Comparison of ENCODE assay signal across 19 mouse cellular contexts in genomic region chr17:48010283-48010682, GRCm38 (mm10). TPM values are rescaled to one million over a fixed set of nuclear protein-coding genes. Genes with fewer than 3 reads are reported as not detected.
DNase-seq lines count a peak whose midpoint lies in the region; ATAC-seq lines count a peak whose summit lies in the region.
"Had no signal": no experiment of that assay in that cellular context is flagged by ENCODE, and none has a peak within 500 bp of the region (broad histone marks: within the 10 kb centered on the region; RNA-seq: fewer than 3 reads in every experiment).

No protein-coding gene starts in this region.

- peak overlapping the region; percentile 18; the same call in 1 of the 2 replicates for H3K4me2 ChIP-seq in heart, embryonic 13.5 days
- H3K4me2 ChIP-seq in midbrain, embryonic 11.5 days = no peak overlapping the region
- H3K4me2 ChIP-seq in midbrain, embryonic 15.5 days = no peak overlapping the region
- H3K4me2 ChIP-seq in embryonic facial prominence, embryonic 13.5 days = no peak overlapping the region
- H3K4me2 ChIP-seq: hindbrain, embryonic 15.5 days had no signal

- H3K9ac ChIP-seq in heart, embryonic 13.5 days = no peak overlapping the region
- no peak overlapping the region for H3K9ac ChIP-seq in midbrain, embryonic 11.5 days (ENCODE audit: low read length)
- H3K9ac ChIP-seq in midbrain, embryonic 15.5 days = no peak overlapping the region
- no peak overlapping the region for H3K9ac ChIP-seq in embryonic facial prominence, embryonic 13.5 days
- H3K9ac ChIP-seq: hindbrain, embryonic 15.5 days had no signal

- peak overlapping the region; percentile 42; the same call in 1 of the 2 replicates for H3K27ac ChIP-seq in heart, embryonic 13.5 days (replicated peaks)
- H3K27ac ChIP-seq in midbrain, embryonic 11.5 days (ENCODE audit: low read depth, low read length) = no peak overlapping the region
- no peak overlapping the region for H3K27ac ChIP-seq in midbrain, embryonic 15.5 days
- no peak overlapping the region for H3K27ac ChIP-seq in embryonic facial prominence, embryonic 13.5 days
- H3K27ac ChIP-seq: hindbrain, embryonic 15.5 days had no signal

- 50% methylated on average over 11 of the region's 11 CpGs for WGBS in heart, embryonic 13.5 days
- 81% methylated on average over 11 of the region's 11 CpGs for WGBS in midbrain, embryonic 11.5 days
- 77% methylated on average over 11 of the region's 11 CpGs for WGBS in midbrain, embryonic 15.5 days
- 75% methylated on average over 11 of the region's 11 CpGs for WGBS in embryonic facial prominence, embryonic 13.5 days

- H3K36me3 ChIP-seq in heart, embryonic 13.5 days = no peaks in the 10 kb centered on the region
- no peaks in the 10 kb centered on the region for H3K36me3 ChIP-seq in midbrain, embryonic 11.5 days (ENCODE audit: control insufficient read depth, insufficient read depth, low read length)
- H3K36me3 ChIP-seq in midbrain, embryonic 15.5 days (replicated peaks) = no peaks in the 10 kb centered on the region
- no peaks in the 10 kb centered on the region for H3K36me3 ChIP-seq in embryonic facial prominence, embryonic 13.5 days
- H3K36me3 ChIP-seq: hindbrain, embryonic 15.5 days had no signal

- H3K9me3 ChIP-seq in heart, embryonic 13.5 days = no peaks in the 10 kb centered on the region
- H3K9me3 ChIP-seq in midbrain, embryonic 11.5 days (ENCODE audit: control insufficient read depth, low read length) = no peaks in the 10 kb centered on the region
- H3K9me3 ChIP-seq in midbrain, embryonic 15.5 days = no peaks in the 10 kb centered on the region
- no peaks in the 10 kb centered on the region for H3K9me3 ChIP-seq in embryonic facial prominence, embryonic 13.5 days
- H3K9me3 ChIP-seq: hindbrain, embryonic 15.5 days had no signal

- ATAC-seq in heart, embryonic 13.5 days (ENCODE audit: extremely low read depth, insufficient number of reproducible peaks, low FRiP score, low TSS enrichment) = no peak
- ATAC-seq in midbrain, embryonic 11.5 days (ENCODE audit: low FRiP score) = 0 out of 2 replicates have a peak, but pooled peaks have one; percentile 24
- no peak for ATAC-seq in midbrain, embryonic 15.5 days (replicated peaks)
- ATAC-seq in embryonic facial prominence, embryonic 13.5 days (ENCODE audit: insufficient number of reproducible peaks, insufficient read depth, low FRiP score, low TSS enrichment, low read depth) = peak; percentile 44; the same call in 1 of the 2 replicates

- peaks cover 44% of the 10 kb centered on the region for H3K4me1 ChIP-seq in heart, embryonic 13.5 days
- H3K4me1 ChIP-seq in midbrain, embryonic 11.5 days (ENCODE audit: control insufficient read depth, insufficient read depth, low read length) = peaks cover 4% of the 10 kb centered on the region; the same call in 1 of the 2 replicates
- peaks cover 12% of the 10 kb centered on the region for H3K4me1 ChIP-seq in midbrain, embryonic 15.5 days
- H3K4me1 ChIP-seq in embryonic facial prominence, embryonic 13.5 days = peaks cover 21% of the 10 kb centered on the region

- no peak for DNase-seq in heart, adult 11 months
- no peak for DNase-seq in midbrain, embryonic 11.5 days (ENCODE audit: low spot score, missing footprints)
- DNase-seq in layer of hippocampus, postnatal 10 days (ENCODE audit: low spot score in 2 of 2) = no peak
- DNase-seq in left cerebral cortex, postnatal 36 days (ENCODE audit: low spot score in 2 of 2) = no peak
- DNase-seq: adrenal gland, postnatal 36 days; cerebellum, postnatal 10 days; kidney, adult 8-10 months; layer of hippocampus, postnatal 36 days; left cerebral cortex, postnatal 4 days; lung, postnatal 4 days; right cerebral cortex, postnatal 14 days had no signal

- H3K27me3 ChIP-seq in heart, embryonic 13.5 days (replicated peaks) = peaks cover under 1% of the 10 kb centered on the region; the same call in 1 of the 2 replicates
- H3K27me3 ChIP-seq in midbrain, embryonic 11.5 days (ENCODE audit: control insufficient read depth, insufficient read depth, low read length) = no peaks in the 10 kb centered on the region; the same call in 1 of the 2 replicates
- no peaks in the 10 kb centered on the region for H3K27me3 ChIP-seq in midbrain, embryonic 15.5 days (replicated peaks)
- H3K27me3 ChIP-seq in embryonic facial prominence, embryonic 13.5 days = no peaks in the 10 kb centered on the region

- H3K4me3 ChIP-seq in heart, embryonic 13.5 days = no peak overlapping the region
- H3K4me3 ChIP-seq in midbrain, embryonic 11.5 days (ENCODE audit: low read depth, low read length) = no peak overlapping the region
- no peak overlapping the region for H3K4me3 ChIP-seq in midbrain, embryonic 15.5 days
- no peak overlapping the region for H3K4me3 ChIP-seq in embryonic facial prominence, embryonic 13.5 days
- H3K4me3 ChIP-seq: hindbrain, embryonic 15.5 days had no signal

- intact Hi-C loops in left cerebral cortex, postnatal 36 days (cut with DNase I) = no loop called here

RNA-seq across cellular contexts. Expression of gene 1700122O11Rik, which starts 27.8 kb away (rescaled TPM):
- not detected in 2 replicates for polyA plus RNA-seq in heart, embryonic 13.5 days (2015; fragmentation: Nextera tagmentation; extraction: Ambion mirVana)
- not detected in 2 replicates for polyA plus RNA-seq in midbrain, embryonic 11.5 days (2014; fragmentation: Nextera tagmentation; extraction: Ambion mirVana)
- not detected in 2 replicates for polyA plus RNA-seq in midbrain, embryonic 15.5 days (2015; fragmentation: Nextera tagmentation; extraction: Ambion mirVana)
- polyA plus RNA-seq in embryonic facial prominence, embryonic 13.5 days (2015; fragmentation: Nextera tagmentation; extraction: Ambion mirVana) = not detected in 2 replicates
- total RNA-seq in layer of hippocampus, postnatal 10 days (2021) = not detected
- total RNA-seq in left cerebral cortex, postnatal 36 days (2021) = not detected
- total RNA-seq: adrenal gland, postnatal 36 days; layer of hippocampus, postnatal 36 days; left cerebral cortex, postnatal 4 days had no signal
- polyA plus RNA-seq: gonadal fat pad, adult 2 months; hindbrain, embryonic 15.5 days; large intestine, adult 2 months; liver, embryonic 16.5 days; midbrain, embryonic 14.5 days had no signal

Comparison
In these comparisons a context has a peak if more than half of its experiments do, and no peak if none do; other contexts are left out.
1. ATAC-seq: peak in midbrain, embryonic 11.5 days (single experiment) and embryonic facial prominence, embryonic 13.5 days (single experiment); none in heart, embryonic 13.5 days (single experiment) and midbrain, embryonic 15.5 days (single experiment).